ENCODE assay signal across 9 mouse cellular contexts in genomic region chr11:30289470-30290431, GRCm38 (mm10). TPM values are rescaled to one million over a fixed set of nuclear protein-coding genes. Genes with fewer than 3 reads are reported as not detected.
DNase-seq lines count a peak whose midpoint lies in the region; ATAC-seq and TF ChIP-seq lines count a peak whose summit lies in the region.
"Had no signal": no experiment of that assay in that cellular context is flagged by ENCODE, and none has a peak within 500 bp of the region (broad histone marks: within the 10 kb centered on the region; RNA-seq: fewer than 3 reads in every experiment).

No protein-coding gene starts in this region.

- no peaks in the 10 kb centered on the region for H3K9me3 ChIP-seq in heart, postnatal 0 days (replicated peaks; ENCODE audit: control insufficient read depth, low read length)
- no peaks in the 10 kb centered on the region for H3K9me3 ChIP-seq in midbrain, embryonic 14.5 days (ENCODE audit: control insufficient read depth, low read length)
- H3K9me3 ChIP-seq: limb, embryonic 10.5 days had no signal

- TF ChIP-seq EP300 in heart, postnatal 0 days (IDR thresholded peaks at IDR 0.05; ENCODE audit: low read depth) = no peak

- H3K4me3 ChIP-seq in layer of hippocampus, adult 2 months = no peak overlapping the region; the same call in 1 of the 2 replicates
- no peak overlapping the region for H3K4me3 ChIP-seq in heart, postnatal 0 days (ENCODE audit: low read depth, low read length)
- H3K4me3 ChIP-seq in midbrain, embryonic 14.5 days (replicated peaks; ENCODE audit: low read depth, low read length) = no peak overlapping the region
- H3K4me3 ChIP-seq: limb, embryonic 10.5 days had no signal

- H3K4me1 ChIP-seq in heart, postnatal 0 days (ENCODE audit: control insufficient read depth, insufficient read depth) = peaks cover 42% of the 10 kb centered on the region
- H3K4me1 ChIP-seq in midbrain, embryonic 14.5 days (ENCODE audit: control insufficient read depth, insufficient read depth, low read length) = no peaks in the 10 kb centered on the region
- H3K4me1 ChIP-seq: limb, embryonic 10.5 days had no signal

- H3K4me2 ChIP-seq in heart, postnatal 0 days (ENCODE audit: low read depth, low read length) = 0 out of 2 replicates have a peak overlapping the region, but pooled peaks have one; percentile 13
- no peak overlapping the region for H3K4me2 ChIP-seq in midbrain, embryonic 14.5 days (ENCODE audit: low read length)

- no peaks in the 10 kb centered on the region for H3K36me3 ChIP-seq in heart, postnatal 0 days (replicated peaks; ENCODE audit: control insufficient read depth, insufficient read depth, low read length)
- no peaks in the 10 kb centered on the region for H3K36me3 ChIP-seq in midbrain, embryonic 14.5 days (ENCODE audit: control insufficient read depth, insufficient read depth, low read length)
- H3K36me3 ChIP-seq: limb, embryonic 10.5 days had no signal

- peak overlapping the region; percentile 72 for H3K27ac ChIP-seq in layer of hippocampus, adult 2 months
- peak overlapping the region; percentile 13; the same call in 1 of the 2 replicates for H3K27ac ChIP-seq in heart, postnatal 0 days (ENCODE audit: low read depth)
- no peak overlapping the region for H3K27ac ChIP-seq in midbrain, embryonic 14.5 days (replicated peaks; ENCODE audit: low read depth, low read length)
- H3K27ac ChIP-seq: limb, embryonic 10.5 days had no signal

- WGBS in heart, postnatal 0 days = 40% methylated on average over 7 of the region's 7 CpGs
- 47% methylated on average over 7 of the region's 7 CpGs for WGBS in midbrain, embryonic 14.5 days

- no peak for TF ChIP-seq CTCF in layer of hippocampus, adult 2 months (conservative IDR thresholded peaks at IDR 0.05)
- TF ChIP-seq CTCF in heart, postnatal 0 days (IDR thresholded peaks at IDR 0.05; ENCODE audit: low read depth) = no peak

- H3K9ac ChIP-seq in heart, postnatal 0 days (replicated peaks; ENCODE audit: low read depth, low read length) = no peak overlapping the region
- H3K9ac ChIP-seq in midbrain, embryonic 14.5 days (replicated peaks; ENCODE audit: low read length) = no peak overlapping the region

- no peak for ATAC-seq in heart, postnatal 0 days (ENCODE audit: insufficient read depth, low read depth)
- ATAC-seq in midbrain, embryonic 14.5 days (ENCODE audit: low FRiP score, low TSS enrichment) = no peak
- no peak for ATAC-seq in erythroid progenitor cell, adult 5-6 weeks (replicated peaks; ENCODE audit: low FRiP score, poor library complexity, severe bottlenecking)

- H3K27me3 ChIP-seq in heart, postnatal 0 days (ENCODE audit: control insufficient read depth, insufficient read depth, low read length) = no peaks in the 10 kb centered on the region
- H3K27me3 ChIP-seq in midbrain, embryonic 14.5 days (ENCODE audit: control insufficient read depth, insufficient read depth, low read length) = no peaks in the 10 kb centered on the region

- peak; percentile 20 for DNase-seq in adrenal gland, postnatal 10 days
- DNase-seq in adrenal gland, adult 18-20 months (ENCODE audit: low spot score in 2 of 2) = no peak
- DNase-seq in layer of hippocampus, adult 2 months (ENCODE audit: low spot score in 2 of 2) = no peak
- DNase-seq in layer of hippocampus, postnatal 36 days = no peak
- no peak for DNase-seq in heart, postnatal 0 days (ENCODE audit: low spot score)
- peak; percentile 5 for DNase-seq in midbrain, embryonic 14.5 days
- no peak for DNase-seq in thymus, postnatal 25 days

RNA-seq across cellular contexts. Expression of gene Sptbn1, which starts 21.8 kb away (rescaled TPM):
- total RNA-seq in adrenal gland, postnatal 10 days (2021) = 100 to 1,000 TPM; 262 to 303 TPM
- total RNA-seq in adrenal gland, adult 18-20 months (2021) = 100 to 1,000 TPM; 265 to 300 TPM
- 100 to 1,000 TPM; 564 to 576 TPM for total RNA-seq in layer of hippocampus, adult 2 months (2021)
- 100 to 1,000 TPM; 570 to 594 TPM for total RNA-seq in layer of hippocampus, postnatal 36 days (2021)
- total RNA-seq in heart, postnatal 0 days (2014; rRNA removed; ENCODE audit: low replicate concordance) = 262 and 271 TPM in 2 replicates
- polyA plus RNA-seq in heart, postnatal 0 days (2015; fragmentation: Nextera tagmentation; extraction: Ambion mirVana) = 118 and 121 TPM in 2 replicates
- 152 and 181 TPM in 2 replicates for polyA plus RNA-seq in midbrain, embryonic 14.5 days (2014; fragmentation: Nextera tagmentation; extraction: Ambion mirVana)
- total RNA-seq in erythroid progenitor cell, adult 5-6 weeks (2015; ENCODE audit: low replicate concordance) = 16.6 and 23.5 TPM in 2 replicates
- 13.2 and 14.6 TPM in 2 replicates for total RNA-seq in erythroid progenitor cell, adult 5-6 weeks (2017; ENCODE audit: low replicate concordance)

Comparison
In these comparisons a context has a peak if more than half of its experiments do, and no peak if none do; other contexts are left out.
1. DNase-seq: peak in adrenal gland, postnatal 10 days (single experiment) and midbrain, embryonic 14.5 days (single experiment); none in adrenal gland, adult 18-20 months (0 of 2), layer of hippocampus, adult 2 months (0 of 2), layer of hippocampus, postnatal 36 days (0 of 2), heart, postnatal 0 days (single experiment) and thymus, postnatal 25 days (single experiment).
2. RNA of gene Sptbn1, which starts 21.8 kb away (total RNA-seq): 570 to 594 TPM in layer of hippocampus, postnatal 36 days, 564 to 576 TPM in layer of hippocampus, adult 2 months, 262 to 303 TPM in adrenal gland, postnatal 10 days, 265 to 300 TPM in adrenal gland, adult 18-20 months and 262 to 271 TPM in heart, postnatal 0 days; 13.2 to 23.5 TPM in erythroid progenitor cell, adult 5-6 weeks; every median in the first group is over 10 times any median in the second.